Mouse (Mus musculus): Measurements from ENCODE around the gene Cracr2b.

DNA sequence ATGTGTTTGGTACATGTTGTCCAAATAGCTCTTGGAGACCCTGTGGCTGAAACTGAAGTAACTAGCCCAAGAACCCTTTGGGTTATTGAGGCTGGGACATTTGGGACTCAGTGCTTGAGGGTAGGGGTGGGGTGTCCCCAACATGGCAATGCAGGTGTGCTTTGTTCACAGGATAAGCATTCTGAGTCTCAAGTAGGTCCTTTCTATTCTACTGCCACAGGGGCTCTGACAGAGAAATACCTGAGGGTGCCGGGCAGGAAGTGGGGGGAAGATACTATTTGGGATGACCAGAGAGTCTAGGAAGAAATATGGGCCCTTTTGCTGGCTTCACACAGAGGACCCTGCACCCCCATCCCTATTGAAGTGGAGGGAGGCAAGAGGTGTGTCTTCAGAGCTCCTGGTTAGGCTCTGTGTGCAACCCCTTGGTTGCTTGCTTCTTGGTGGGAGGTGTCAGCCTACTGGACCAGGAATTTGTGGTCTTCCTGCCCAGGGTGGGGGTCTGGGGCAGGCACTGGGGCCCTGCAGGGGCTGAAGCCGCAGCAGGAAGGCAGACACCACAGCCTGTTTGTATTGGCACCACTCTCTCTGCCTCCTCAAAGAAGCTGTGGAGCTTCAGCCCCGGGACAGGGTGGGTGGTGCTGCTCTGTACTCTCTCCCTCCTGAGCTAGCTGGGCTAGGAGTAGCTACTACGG is 16.8 kb downstream of the Cracr2b start:
- no peak for TF ChIP-seq CTCF (IDR thresholded peaks at IDR 0.05)
- TF ChIP-seq POLR2A (IDR thresholded peaks at IDR 0.05; ENCODE audit: insufficient read depth, low read depth, low read length): no peak
- TF ChIP-seq EP300 (IDR thresholded peaks at IDR 0.05; ENCODE audit: insufficient read depth, low read depth, low read length): no peak
